Mouse (Mus musculus) intestine, postnatal 0 days (tissue): ENCODE data around the gene Hpcal1. TPM values are rescaled to one million over a fixed set of nuclear protein-coding genes. Genes with fewer than 3 reads are reported as not detected.
"Not testable (repeated sequence)": the region's sequence is repeated elsewhere in the genome, so short reads cannot be mapped to it uniquely, and the experiment has no call there.

Experiments
- ATAC-seq: fragments of 200-750 bp; cut with Nextera tagmentation; 2 replicates; pipeline ENCODE4 v1.8.0; 2017; ENCODE audit warnings: mild to moderate bottlenecking, moderate TSS enrichment, moderate library complexity
- H3K27ac ChIP-seq: fragments of 300-500 bp; sonication (generic); 2 replicates; pipeline ENCODE4 v1.5.1; 2014; ENCODE audit warnings: mild to moderate bottlenecking, low read depth, low read length, moderate library complexity
- H3K27me3 ChIP-seq: fragments of 300-500 bp; sonication (generic); replicated peaks from 2 replicates; pipeline ENCODE4 v1.6.1; 2014; ENCODE audit warnings: low read length, mixed read lengths; ENCODE audit not compliant: control insufficient read depth, insufficient read depth
- H3K36me3 ChIP-seq: fragments of 300-500 bp; sonication (generic); 2 replicates; pipeline ENCODE4 v1.6.1; 2014; ENCODE audit warnings: mild to moderate bottlenecking, moderate library complexity; ENCODE audit not compliant: control insufficient read depth, insufficient read depth
- H3K4me1 ChIP-seq: fragments of 300-500 bp; sonication (generic); replicated peaks from 2 replicates; pipeline ENCODE4 v1.6.1; 2014; ENCODE audit warnings: antibody characterized with exemption, low read length, mixed read lengths; ENCODE audit not compliant: control insufficient read depth, insufficient read depth
- H3K4me2 ChIP-seq: fragments of 300-500 bp; sonication (generic); replicated peaks from 2 replicates; pipeline ENCODE4 v1.6.1; 2014; ENCODE audit warnings: low read depth, mild to moderate bottlenecking, moderate library complexity
- H3K4me3 ChIP-seq: fragments of 300-500 bp; sonication (generic); 2 replicates; pipeline ENCODE4 v1.5.1; 2014; ENCODE audit warnings: low read depth, low read length
- H3K9ac ChIP-seq: fragments of 300-500 bp; sonication (generic); 2 replicates; pipeline ENCODE4 v1.6.1; 2014; ENCODE audit warnings: mild to moderate bottlenecking, low read depth, low read length
- H3K9me3 ChIP-seq: fragments of 300-500 bp; sonication (generic); 2 replicates; pipeline ENCODE4 v1.6.1; 2016; ENCODE audit warnings: mixed run types; ENCODE audit not compliant: control insufficient read depth
- CTCF ChIP-seq: sonication (generic); IDR thresholded peaks from 2 replicates; pipeline ENCODE4 v1.5.1; 2016; ENCODE audit warnings: low read depth, mild to moderate bottlenecking, control low read depth, antibody characterized with exemption, moderate library complexity
- WGBS: fragments of 180-500 bp; shearing (Covaris S2); extraction: QIAGEN DNeasy Blood & Tissue Kit; methylation state at CpG from one replicate; pipeline ENCODE4 v1.1.7; 2014; 5-methylcytosine and 5-hydroxymethylcytosine counted together
- polyA plus RNA-seq: library from polyadenylated mRNA; unstranded; fragments of >200 nt; fragmentation: Nextera tagmentation; extraction: Ambion mirVana; gene quantifications from 2 replicates; pipeline ENCODE4 v1.2.1, GENCODE M21; 2015

Hpcal1 gene
- polyA plus RNA-seq, 1 experiment from 2014 or later = 32.3 TPM

- Histone ChIP-seq H3K27me3 (no peaks in the 10 kb centered on the region), H3K4me3 (no peak overlapping the region), H3K9ac (no peak overlapping the region), H3K4me2 (no peak overlapping the region), H3K36me3 (peaks cover 14% of the 10 kb centered on the region; the same call in 1 of the 2 replicates), H3K9me3 (no peaks in the 10 kb centered on the region), H3K27ac (no peak overlapping the region), H3K4me1 (no peaks in the 10 kb centered on the region)
- 90% methylated on average over 6 of the region's 6 CpGs for WGBS
- ATAC-seq = no peak
- no peak for TF ChIP-seq CTCF
Measured at GRCm38 (mm10) chr12:17791111-17791510, 100.5 kb downstream of the Hpcal1 start.

- H3K4me1 ChIP-seq = no peaks in the 10 kb centered on the region
- no peaks in the 10 kb centered on the region for H3K9me3 ChIP-seq
- no peak for ATAC-seq
- H3K9ac ChIP-seq = no peak overlapping the region
- H3K27ac ChIP-seq = no peak overlapping the region
- H3K4me3 ChIP-seq = no peak overlapping the region
- WGBS = 92% methylated on average over 1 of the region's 1 CpGs
- no peak for TF ChIP-seq CTCF
- H3K27me3 ChIP-seq = no peaks in the 10 kb centered on the region
- peaks cover 4% of the 10 kb centered on the region; the same call in 1 of the 2 replicates for H3K36me3 ChIP-seq
- no peak overlapping the region for H3K4me2 ChIP-seq
Measured at GRCm38 (mm10) chr12:17792756-17793155, 102.1 kb downstream of the Hpcal1 start.

- 63% methylated on average over 3 of the region's 3 CpGs for WGBS
- Histone ChIP-seq H3K9ac (no peak overlapping the region), H3K4me3 (no peak overlapping the region), H3K4me1 (no peaks in the 10 kb centered on the region), H3K36me3 (no peaks in the 10 kb centered on the region; the same call in 1 of the 2 replicates), H3K9me3 (no peaks in the 10 kb centered on the region), H3K27ac (no peak overlapping the region), H3K4me2 (no peak overlapping the region), H3K27me3 (no peaks in the 10 kb centered on the region)
- peak; percentile 31; the same call in 1 of the 2 replicates for ATAC-seq
- TF ChIP-seq CTCF = peak; percentile 79
Measured at GRCm38 (mm10) chr12:17795660-17796278, 105.1 kb downstream of the Hpcal1 start.

GRCm38 (mm10) chr12:17798261-17798660, 107.6 kb downstream of the Hpcal1 start:
- 93% methylated on average over 11 of the region's 11 CpGs for WGBS
- H3K4me3 ChIP-seq, H3K27me3 ChIP-seq, H3K9ac ChIP-seq, H3K36me3 ChIP-seq, H3K4me2 ChIP-seq, ATAC-seq, H3K27ac ChIP-seq, H3K9me3 ChIP-seq, H3K4me1 ChIP-seq: not testable (repeated sequence)

DNA sequence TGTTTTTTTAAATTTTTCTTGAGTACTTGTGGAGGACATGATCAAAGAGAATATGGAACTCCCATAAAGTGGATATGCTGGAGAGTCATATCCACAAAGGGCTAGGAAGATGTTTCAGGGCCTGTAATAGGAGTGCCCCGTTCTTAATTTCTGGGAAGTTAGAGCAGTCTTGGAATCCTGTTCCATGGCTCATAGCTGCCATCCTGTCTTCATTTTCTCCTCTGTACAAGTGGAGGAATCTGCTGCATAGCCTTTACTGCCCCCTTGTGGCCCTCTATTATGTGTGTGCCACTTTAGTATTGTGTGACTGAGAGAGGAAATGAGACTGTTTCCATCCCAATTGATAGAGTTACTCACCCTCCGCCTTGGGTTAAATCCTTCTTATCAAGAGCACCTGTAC, 117.9 kb downstream of the Hpcal1 start:
- no peaks in the 10 kb centered on the region for H3K4me1 ChIP-seq
- 29% methylated on average over 2 of the region's 2 CpGs for WGBS
- no peaks in the 10 kb centered on the region for H3K9me3 ChIP-seq
- no peak overlapping the region for H3K4me2 ChIP-seq
- H3K9ac ChIP-seq = no peak overlapping the region
- no peaks in the 10 kb centered on the region for H3K27me3 ChIP-seq
- no peak for ATAC-seq
- no peaks in the 10 kb centered on the region for H3K36me3 ChIP-seq
- TF ChIP-seq CTCF = peak; percentile 95
- H3K27ac ChIP-seq = no peak overlapping the region
- H3K4me3 ChIP-seq = no peak overlapping the region

DNA sequence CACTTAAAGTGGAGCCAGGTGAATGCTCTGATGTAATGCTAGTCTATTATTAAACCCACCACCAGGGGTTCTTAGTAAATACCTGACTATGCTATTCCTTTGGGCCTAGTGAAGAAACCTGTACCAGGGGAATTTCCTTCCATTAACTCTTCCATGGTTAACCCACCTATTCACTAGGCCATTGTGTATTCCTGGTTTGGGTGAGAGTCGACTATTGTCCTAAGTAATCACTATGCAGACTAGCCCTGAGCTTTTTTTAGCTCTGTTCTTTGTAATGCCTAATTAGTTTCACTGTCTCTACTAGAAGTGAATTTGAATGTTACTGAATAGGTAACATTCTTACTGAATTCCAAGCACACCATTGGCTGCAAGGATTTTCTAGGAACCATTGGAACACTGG, 144.6 kb downstream of the Hpcal1 start:
- H3K9ac ChIP-seq, H3K27me3 ChIP-seq, H3K4me3 ChIP-seq, H3K4me1 ChIP-seq, ATAC-seq, H3K4me2 ChIP-seq, H3K27ac ChIP-seq, H3K9me3 ChIP-seq, H3K36me3 ChIP-seq: not testable (repeated sequence)
- 83% methylated on average over 1 of the region's 1 CpGs for WGBS

Other genes starting within 250 kb of the Hpcal1 start
- 86.7 and 87.8 TPM in 2 replicates for gene Odc1, start 146.1 kb upstream of the Hpcal1 start, polyA plus RNA-seq